Mouse (Mus musculus): ENCODE measurements around the gene BC017158.
A peak's percentile ranks its signal among the peaks of the same experiment; 100 is the strongest.

BC017158 gene

DNA sequence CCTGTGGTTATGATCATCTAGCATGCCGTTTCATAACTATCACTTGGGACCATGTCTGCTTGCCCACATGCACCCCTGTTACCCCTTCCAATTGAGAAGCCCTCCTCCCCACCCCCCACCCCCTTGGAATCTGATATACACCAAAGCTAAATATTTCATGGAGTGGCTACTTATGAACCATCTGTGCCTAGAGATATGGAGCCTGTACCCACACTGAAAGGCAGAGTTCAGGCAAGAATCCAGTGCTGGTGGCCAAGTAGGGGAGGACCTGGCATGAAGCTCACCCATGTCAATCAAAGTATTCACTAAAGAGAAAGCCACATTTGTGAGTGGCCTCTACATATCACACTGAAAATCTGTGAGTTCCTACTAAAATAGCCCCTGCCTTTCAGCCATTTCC lies 11.8 kb upstream of the BC017158 start:
- no peak for DNase-seq (ENCODE audit: low spot score in 2 of 2)

DNA sequence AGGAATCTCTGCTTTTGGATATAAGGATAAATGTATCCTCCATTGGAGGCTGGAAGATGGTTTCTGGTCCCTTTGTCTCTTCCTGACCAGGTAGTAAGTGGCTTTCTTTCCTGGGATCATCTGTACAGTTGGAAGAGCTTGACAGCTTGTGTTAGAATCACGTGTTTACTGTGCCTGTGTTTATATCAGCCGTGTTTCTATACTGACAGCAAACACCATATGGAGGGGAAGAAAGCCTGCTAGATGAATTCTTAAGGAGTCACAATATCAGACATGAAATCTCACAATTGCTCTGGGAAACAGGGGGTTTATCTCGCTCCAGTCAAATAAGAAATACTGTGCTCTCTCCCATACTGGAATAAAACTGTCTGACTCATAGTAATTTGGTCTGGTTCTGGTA lies 11.2 kb upstream of the BC017158 start:
- no peak for DNase-seq (ENCODE audit: low spot score in 2 of 2)

DNA sequence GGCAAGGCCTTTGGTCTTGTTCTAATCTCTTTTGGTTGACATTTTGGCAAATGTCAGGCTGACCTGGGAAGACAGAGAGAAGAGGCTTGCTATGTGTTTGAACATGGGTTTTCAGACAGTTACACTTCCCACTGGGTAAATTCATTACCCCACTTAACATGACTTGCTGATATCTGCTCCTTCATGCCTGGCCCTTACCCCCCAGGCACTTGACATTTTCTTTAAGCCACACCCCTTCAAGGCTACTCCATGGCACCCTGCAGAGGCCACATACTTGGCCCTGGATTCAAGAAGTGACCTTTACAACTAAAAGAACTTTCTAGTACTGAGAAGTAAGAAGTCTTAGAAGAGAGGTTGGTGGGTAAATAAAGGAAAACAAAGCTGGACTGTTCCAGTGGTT lies 9.9 kb upstream of the BC017158 start:
- no peak for DNase-seq (ENCODE audit: low spot score in 2 of 2)

DNA sequence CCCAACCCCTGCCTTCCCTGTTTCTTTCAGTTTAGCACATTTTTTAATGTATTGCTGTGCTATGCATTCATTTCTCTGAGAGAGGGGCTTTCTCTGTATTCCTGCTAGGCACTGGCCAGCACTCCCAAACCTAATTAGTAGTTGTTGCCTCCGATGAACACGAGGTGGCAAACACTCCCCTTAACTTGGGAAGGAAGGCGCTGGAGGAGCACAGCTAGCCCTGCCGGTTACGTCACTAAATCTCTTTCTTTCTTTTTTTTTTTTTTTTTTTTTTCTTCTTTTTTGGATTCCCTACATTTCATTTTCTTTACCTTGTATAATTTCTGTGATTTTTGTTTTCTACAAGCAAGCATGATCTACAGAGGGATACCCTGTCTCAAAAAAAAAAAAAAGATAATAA lies 6.9 kb upstream of the BC017158 start:
- DNase-seq (ENCODE audit: low spot score in 2 of 2), result peak in 1 of 2 experiments; percentile 48

DNA sequence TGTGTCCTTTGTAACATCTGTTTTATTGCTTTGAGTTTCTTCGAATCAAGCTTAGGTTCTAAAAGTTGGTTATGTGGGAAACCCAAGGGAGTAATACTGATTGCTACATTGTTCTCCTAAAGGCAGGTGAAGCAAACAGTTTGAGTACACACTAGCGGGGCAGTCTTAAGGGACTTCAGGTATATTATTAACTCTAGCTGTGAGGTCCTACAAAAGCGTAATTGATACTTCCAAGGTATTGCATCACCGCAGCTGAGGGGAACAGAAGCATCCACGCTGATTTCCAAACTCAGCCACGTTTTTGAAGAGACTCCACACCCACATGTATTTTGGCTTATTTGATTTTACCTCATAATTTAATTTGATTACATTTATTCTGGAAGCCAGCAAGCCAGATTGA lies 6.2 kb upstream of the BC017158 start:
- DNase-seq (ENCODE audit: low spot score in 2 of 2), result no peak

DNA sequence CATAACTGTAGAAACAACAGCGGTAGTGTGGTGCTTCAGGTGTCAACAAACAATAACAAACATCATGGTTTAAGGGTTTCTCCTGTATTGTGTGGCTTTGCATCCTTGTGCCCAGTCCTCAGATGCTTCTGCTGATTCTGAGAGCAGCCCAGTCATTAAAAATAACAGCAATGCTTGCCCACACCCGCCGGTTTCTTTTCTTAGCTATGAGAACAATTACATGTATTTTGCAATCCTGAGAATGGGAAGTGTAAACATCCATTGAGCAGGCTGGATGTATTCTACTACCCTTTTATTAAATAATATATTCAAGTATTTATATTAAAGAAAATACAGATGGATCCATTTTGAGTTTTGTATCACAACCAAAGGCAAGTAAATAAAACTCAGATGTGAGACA lies 4.2 kb upstream of the BC017158 start:
- DNase-seq (ENCODE audit: low spot score in 2 of 2), result no peak

DNA sequence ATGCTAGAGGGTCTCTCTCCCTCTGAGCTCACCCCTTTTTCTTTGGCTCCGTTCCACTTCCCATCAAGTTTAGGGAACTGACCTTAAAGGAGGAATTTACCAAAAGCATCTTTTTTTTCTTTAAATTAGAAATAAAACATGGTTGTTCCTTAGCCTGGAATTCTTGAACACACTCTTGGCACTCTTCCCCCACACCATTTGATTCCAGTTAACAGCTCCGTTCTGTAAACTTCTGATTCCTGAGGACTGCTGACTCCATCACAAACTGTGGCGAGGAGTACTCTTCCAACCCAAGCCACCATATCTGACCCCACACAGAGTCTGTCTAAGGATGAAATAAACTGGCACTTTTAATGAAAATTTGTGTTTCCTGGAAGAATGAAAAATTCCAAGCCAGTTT lies 3.0 kb upstream of the BC017158 start:
- DNase-seq (ENCODE audit: low spot score in 2 of 2), result no peak

DNA sequence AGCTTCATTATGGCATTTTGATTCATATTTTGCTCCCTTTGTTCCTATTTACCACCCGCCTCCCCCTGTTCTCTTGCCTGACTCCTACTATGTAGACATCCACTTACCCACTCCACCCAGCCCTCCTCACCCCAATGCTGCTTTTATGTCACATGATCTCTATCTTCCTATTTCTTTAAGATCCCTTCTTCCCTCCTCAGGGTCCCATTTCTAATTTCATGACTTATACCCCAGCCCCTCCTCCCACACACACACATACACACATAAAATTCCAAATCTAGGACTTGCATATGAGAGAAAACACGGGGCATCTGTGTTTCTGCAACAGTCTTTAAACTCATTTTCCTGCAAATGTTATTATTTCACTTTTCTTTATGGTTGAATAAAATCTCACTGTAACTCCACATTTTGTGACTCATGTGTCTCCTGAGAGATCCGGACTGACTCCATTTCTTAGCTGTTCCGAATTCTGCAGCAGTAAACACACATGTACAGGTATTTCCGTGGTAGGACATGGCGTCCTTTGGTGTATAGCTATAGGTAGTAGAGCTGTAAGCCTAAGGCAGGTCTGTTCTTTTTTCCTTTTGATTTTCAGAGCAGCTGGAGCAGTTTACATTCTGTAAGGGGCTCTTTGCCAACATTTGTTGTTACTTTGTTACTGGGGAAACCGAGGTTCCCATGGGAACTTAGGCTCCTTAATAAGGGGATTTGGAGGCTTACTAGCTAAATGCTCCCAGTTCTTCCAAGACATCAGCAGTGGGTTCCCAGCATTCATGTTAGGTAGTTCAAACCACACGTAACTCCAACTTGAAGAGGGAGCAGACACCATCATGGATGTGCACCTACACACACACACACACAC lies 742 bp upstream of the BC017158 start:
- DNase-seq (ENCODE audit: low spot score in 2 of 2), result no peak

DNA sequence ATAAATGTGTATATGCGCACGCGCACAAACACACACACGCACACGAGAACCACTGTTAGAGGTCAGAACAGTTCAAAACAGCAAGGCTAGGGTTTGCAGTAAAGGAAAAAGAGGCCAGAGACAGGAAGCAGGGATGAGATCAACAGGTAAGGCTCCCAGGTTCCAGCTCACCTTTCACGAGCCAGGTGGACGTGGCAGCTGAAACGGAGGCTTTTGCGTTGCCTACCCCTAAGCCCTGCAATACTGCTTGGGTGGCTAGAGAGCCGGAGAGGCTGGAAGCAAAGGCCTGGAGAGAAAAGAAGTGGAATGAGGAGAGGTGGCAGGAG lies 716 bp downstream of the BC017158 start:
- DNase-seq (ENCODE audit: low spot score in 2 of 2), result no peak

DNA sequence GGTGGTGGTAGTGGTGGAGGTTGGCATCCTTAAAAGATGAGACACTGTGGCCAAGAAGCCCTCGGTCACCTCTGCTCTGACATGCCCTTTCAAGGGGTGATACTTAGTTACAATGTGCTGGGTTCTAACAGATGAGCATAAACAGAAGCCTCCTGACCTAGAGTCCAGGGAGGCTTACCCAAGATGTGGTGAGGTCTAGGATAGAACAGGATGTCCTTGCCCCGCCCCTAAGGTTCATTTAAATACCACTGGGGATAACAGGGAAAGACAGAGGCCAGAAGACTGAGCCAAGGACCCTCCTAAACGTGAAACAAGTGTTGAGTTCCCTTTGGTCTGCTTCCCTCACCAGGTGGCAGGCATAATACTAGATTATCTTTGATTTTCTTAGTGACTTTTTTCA lies 1.5 kb downstream of the BC017158 start:
- peak in 1 of 2 experiments; percentile 30 for DNase-seq (ENCODE audit: low spot score in 2 of 2)

DNA sequence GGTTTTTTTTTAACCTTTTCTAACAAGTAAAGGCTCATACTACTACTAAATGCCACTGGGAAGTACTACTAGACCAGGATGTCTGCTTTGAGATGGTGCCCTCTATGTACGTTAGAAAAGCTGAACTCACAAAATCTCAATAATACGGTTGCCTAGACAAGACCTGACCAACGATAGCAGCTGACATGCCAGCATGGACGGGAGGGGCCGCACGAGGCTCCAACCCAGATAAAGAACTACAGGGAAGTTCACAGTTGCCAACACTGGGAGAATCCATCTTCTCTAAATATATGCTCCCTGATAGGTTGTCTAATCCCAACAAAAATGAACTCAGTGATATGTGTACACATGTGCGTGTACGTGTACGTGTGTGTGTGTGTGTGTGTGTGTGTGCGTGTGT lies 3.2 kb downstream of the BC017158 start:
- no peak for DNase-seq (ENCODE audit: low spot score in 2 of 2)

DNA sequence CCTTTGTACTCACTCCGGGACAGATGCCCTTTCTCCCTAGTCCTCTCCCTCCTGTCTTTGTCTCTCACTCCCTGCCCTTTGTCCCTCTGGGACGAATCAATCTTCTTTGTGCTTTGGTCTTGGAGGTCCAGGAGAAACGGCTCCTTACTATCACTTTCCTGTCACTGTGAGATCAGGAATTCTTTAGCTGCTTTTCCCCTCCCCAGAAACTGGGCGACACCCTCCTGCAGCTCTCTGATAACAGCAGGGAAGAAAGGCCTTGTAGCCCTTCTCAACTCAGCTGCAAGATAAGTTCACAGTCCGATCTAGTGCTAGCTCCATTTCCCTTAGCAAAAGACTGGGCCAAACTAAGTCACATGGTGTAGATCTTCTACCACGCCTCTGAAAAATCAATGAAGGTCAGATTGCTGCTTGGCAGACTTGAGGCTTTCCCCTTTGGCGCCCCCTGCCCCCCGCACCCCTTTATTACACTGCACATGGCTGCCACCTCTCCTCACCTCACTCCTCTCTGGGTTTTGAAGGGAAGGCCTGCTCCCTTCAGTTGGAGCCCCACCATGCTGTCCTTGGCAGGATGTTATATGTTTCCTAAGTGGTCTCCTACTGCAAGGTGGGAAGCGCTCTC lies 8.9 kb downstream of the BC017158 start:
- peak; percentile 62 to 64 for DNase-seq (ENCODE audit: low spot score in 2 of 2)

DNA sequence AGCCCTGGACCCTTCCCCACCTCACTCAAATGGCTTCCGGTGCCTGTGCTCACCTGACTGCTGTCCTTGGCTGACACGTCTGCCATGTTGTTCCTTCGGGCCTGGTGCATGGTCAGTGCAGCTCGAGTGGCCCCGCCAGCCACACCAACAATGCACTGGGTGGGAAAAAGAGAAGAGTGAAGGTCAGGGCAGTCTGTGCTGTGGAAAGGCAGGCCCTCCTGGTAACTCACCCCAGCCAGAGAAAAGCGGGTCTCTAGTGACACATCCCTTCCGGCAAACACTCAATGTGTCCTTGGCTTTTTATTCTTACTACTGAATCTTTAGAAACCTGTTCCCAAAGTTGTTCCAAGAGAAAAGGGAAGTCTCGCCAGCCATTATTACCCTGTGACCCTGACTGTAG lies 12.9 kb downstream of the BC017158 start:
- DNase-seq (ENCODE audit: low spot score in 2 of 2), result no peak

DNA sequence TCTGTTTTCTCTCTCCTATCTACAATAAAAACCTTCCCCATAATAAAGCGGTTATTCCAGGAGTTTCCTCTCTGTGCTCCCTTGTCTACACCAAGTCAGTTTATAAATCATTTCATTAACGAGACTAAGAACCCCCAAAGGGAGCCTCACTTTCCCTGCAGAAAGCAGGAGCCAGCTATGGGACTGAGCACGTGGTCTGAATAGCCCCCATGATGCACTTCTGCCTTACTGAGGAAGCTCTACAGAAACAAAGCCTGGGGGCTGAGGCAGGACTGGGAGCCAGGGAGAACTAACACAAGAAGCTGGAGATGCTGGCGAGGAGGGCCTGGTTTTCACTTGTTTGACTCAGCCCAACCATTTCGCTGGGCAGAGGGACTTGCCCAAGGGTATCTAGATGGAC lies 13.9 kb downstream of the BC017158 start:
- DNase-seq (ENCODE audit: low spot score in 2 of 2), result no peak

DNA sequence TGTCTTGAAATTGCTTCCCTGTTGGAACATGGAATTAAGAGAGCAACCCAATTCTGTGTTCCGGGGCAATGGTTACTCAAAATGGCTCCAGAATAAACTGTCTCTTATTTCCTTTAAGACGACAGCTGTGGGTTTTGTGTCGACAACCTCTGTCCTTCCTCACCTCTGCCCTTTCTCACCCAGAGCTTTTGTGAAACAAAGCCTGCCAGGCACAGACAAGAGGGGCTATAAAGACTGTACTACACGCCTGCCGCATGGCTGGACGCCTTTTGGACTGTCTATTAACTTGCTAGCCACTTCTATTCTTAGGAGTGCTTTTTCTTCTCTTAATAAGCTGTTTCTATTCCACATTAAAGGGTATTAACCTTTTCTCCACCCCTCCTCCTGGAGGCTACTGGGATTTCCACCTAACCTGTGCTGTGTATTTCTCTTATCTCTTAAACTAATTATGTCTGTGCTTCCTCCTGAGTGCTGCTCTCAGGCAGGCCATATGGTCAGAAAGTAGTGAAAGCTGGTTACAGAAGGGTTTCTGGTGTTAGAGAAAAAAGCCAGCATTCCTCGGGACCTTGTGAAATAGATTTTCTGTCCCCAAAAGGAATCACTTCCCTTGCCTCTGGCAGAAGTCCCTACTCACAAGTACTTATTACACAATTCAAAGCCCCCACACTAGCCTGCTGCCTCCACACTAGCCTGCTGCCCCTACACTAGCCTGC lies 15.3 kb downstream of the BC017158 start:
- no peak for DNase-seq (ENCODE audit: low spot score in 2 of 2)

DNA sequence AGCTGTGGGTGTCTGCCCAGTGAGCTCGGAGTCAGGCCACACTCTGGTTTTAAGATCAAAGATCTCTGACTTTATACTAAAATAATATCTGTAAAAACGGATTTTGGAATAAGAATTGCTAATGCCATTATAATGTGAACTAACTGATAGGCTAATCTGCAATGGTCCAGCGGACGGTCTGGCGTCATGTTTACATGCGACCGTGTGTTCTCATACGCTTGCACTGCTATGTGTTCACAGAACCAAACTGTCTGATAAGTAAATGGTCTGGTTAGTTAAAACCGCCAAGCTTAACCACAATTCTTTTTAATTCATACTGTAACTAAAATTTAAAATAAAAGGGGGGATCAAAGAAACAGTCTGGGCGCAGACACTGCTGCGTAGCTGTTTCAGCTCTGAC lies 16.2 kb downstream of the BC017158 start:
- DNase-seq (ENCODE audit: low spot score in 2 of 2), result no peak

DNA sequence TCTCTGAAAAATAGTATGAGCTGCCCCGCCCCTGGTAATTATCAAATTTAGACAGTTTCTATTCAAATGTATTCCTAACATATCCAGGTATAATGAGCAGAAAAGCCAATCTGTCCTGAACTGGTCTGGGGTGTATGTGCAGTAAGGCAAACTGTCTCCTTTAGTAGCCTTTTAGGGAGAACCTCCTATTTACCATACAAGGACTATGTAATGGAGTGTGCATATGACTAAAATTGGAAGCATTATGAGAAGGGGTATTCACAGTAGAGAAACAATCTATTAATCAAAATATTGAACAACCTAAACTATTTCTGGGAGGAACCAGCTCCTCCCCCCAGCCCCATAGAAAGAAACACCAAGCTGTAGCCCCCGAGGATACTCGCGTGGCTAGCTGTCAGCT lies 18.2 kb downstream of the BC017158 start:
- DNase-seq (ENCODE audit: low spot score in 2 of 2), result no peak

DNA sequence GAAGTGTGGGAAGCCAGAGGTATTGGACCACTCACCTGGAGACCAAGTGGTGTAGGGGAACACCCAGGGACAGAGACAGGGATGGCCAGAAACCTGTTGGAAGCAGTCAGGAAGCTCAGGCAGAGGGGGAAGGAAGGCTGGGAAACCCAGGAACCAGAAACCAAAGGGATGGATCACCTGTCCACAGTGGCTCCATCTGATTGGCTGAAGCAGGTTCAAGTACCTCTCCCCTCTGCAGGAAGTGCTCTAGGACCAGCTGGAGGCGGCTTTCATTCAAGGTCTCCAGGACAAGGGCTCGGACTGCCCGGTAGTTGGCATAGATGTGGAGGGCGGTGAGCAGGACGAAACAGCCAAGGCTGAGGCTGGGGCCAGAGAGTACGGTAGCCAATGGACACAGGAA lies 21.9 kb downstream of the BC017158 start:
- no peak for DNase-seq (ENCODE audit: low spot score in 2 of 2)

DNA sequence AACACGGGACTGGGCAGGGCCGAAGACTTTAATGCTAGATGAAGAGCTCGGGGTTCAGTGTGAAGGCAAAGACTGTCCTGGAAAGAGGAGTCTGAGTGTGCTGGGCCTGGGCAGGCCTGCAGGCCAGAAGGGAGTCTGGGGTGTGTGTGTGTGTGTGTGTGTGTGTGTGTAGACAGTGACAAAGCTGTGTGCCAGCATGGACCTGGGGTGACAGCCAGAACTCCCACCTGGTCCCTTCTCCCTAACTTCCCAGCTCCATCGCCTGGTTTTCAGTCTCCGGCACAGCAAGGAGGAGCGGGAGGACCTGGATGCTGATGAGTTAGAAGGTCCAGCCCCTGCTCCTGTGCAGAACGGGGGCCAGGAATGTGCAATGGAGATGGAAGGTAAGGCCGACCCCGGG lies 26.5 kb downstream of the BC017158 start:
- no peak for DNase-seq (ENCODE audit: low spot score in 2 of 2)

DNA sequence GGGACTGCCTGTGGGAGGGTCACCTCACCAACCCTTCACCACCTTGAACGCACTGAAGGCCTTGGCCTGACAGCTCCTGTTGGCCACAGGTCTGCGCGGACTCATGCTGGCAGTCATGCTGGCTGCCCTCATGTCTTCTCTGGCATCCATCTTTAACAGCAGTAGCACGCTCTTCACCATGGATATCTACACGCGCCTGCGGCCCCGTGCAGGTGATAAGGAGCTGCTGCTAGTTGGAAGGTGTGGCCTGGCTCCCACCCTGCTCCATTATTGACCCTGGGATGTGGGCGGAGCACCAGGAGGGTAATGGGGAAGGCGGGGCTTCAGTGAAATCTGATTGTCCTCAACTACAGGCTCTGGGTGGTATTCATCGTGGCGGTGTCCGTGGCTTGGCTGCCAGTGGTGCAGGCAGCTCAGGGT lies 27.5 kb downstream of the BC017158 start:
- peak in 1 of 2 experiments; percentile 54 for DNase-seq (ENCODE audit: low spot score in 2 of 2)

DNA sequence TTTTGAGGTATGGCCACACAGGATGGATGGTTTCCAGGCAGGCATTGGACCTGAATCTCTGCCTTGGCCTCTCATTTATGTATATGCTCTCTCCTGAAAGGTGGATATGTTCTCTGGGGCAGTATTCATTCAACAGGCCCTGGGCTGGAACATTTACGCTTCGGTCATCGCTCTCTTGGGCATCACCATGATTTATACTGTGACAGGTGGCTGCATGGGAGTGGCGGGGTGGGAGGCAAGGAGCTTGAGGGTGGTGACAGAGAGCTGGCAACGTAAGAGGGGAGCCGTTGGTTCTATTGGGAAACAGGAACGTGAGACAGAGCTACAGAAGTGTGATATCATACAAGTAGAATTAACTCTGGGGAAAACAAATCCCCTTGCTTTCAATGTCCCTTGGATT lies 30.2 kb downstream of the BC017158 start:
- DNase-seq (ENCODE audit: low spot score in 2 of 2), result no peak

DNA sequence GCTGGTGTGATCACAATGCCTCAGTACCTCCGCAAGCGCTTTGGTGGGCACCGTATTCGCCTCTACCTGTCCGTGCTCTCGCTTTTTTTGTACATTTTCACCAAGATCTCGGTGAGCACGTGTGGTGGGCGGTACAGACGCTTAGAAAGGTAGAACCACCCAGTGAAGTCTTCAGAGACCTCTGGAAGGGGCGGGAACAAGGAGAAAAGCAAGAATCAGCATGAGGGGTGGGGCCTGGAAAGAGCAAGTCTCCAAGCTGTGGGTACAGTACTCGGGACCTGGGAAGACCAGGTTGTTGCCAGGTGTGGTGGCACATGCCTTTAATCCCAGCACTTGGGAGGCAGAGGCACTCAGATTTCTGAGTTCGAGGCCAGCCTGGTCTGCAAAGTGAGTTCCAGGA lies 30.6 kb downstream of the BC017158 start:
- DNase-seq (ENCODE audit: low spot score in 2 of 2), result no peak

DNA sequence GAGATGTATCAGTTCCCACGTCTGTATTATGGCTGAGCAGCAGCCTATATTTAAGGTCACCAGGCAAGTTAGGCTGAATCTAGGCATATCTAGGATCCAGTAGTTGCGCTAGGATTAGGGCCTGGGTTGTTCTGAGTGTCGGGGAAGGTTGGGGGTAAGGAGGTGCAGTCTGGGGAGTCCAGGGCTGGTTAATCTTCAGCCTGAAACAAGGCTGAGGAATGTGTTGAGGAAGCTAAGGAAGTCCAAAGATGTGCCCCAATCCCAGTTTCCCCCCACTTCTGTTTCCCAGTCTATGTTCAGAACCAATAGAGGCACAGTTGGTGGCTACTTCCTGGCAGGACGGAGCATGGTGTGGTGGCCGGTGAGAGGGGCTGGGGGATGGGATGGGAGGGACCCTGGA lies 31.9 kb downstream of the BC017158 start:
- no peak for DNase-seq (ENCODE audit: low spot score in 2 of 2)

Measured in spleen, postnatal 10 days (tissue).